Mouse (Mus musculus): ENCODE data around the gene Rora.

DNA sequence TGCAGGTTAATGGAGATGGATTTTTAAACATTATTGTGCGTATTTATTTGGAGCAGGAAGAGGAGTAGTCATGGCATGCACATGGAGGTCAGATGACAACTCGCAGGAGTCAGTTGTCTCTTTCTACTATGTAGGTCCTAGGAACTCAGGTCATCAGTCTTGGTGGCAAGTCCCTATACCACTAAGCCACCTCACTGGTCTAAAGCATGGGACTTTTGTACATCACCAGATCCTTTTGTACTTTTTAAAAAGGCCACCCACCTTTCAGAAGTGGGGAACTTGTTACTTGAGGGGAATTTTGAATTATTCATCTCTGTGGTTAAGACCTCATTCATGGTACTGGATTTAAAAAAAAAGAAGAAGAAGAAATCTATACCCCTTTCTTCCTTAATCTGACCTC, 696.0 kb downstream of the Rora start:
- TF ChIP-seq CTCF (conservative IDR thresholded peaks at IDR 0.05; ENCODE audit: low read length) (no peak), POU5F1 (IDR thresholded peaks at IDR 0.05; ENCODE audit: borderline replicate concordance, low read length) (no peak)

All from E14TG2a.4 (cell line).